In the genomic region with DNA sequence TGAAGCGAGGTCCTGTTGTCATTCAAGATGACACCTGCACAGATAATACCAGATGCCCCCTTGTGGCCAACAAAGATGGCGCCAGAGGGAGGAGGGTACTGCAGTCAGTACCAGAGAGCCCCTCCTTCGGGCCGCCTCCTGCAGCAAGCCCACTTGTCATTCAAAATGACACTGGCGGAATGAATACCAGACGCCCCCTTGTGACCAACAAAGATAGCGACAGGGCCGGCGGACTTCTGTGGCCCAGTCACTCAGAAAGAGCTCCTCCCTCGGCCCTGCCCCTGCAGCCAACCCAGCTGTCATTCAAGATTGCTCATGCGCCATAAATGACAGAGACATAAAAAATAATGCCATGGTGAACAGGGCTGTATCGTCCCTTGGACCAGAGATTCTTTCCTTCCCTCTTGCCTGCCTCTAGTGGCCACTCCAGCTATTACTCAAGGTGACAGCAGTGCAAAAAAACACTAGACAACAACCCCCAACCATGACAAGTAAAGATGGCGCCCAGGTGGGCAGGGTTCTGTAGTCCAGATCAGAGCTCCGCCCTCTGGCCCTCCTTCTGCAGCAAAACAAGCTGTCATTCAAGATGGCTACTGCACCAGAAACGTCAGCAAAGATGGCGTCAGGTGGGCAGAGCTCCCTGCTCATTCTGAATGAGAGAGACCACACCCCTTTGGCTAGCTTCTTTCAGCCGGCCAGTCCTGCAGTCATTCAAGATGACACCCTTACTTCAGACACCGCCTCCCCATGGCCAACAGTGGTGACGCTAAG, we compare ENCODE assay signal across 7 mouse cellular contexts. TPM values are rescaled to one million over a fixed set of nuclear protein-coding genes. Genes with fewer than 3 reads are reported as not detected.
DNase-seq lines count a peak whose midpoint lies in the region.

No protein-coding gene starts in this region.

- intact Hi-C loops in gastrocnemius, postnatal 14 days (cut with DNase I; ENCODE audit: low total_unique reads), result no loop called here

- DNase-seq in adrenal gland, postnatal 25 days, result peak; percentile 76
- peak; percentile 81 for DNase-seq in embryo, embryonic 10 days (ENCODE audit: low spot score)
- DNase-seq in gastrocnemius, postnatal 14 days, result peak; percentile 87
- DNase-seq in induced T-regulatory cell, adult 2 months (ENCODE audit: low read depth), result peak; percentile 3
- peak; percentile 62 to 94 for DNase-seq in left cerebral cortex, adult 8-10 months (ENCODE audit: low spot score in 2 of 2)
- DNase-seq in lung, postnatal 4 days, result peak; percentile 81 to 94
- DNase-seq in right cerebral cortex, postnatal 4 days, result peak; percentile 79

RNA-seq across cellular contexts. Expression of gene Peg3, which starts 2.7 kb away (rescaled TPM):
- total RNA-seq in adrenal gland, postnatal 25 days (2021), result 32.2 and 49.5 TPM in 2 replicates
- 10 to 100 TPM; 75.6 to 83.0 TPM for total RNA-seq in gastrocnemius, postnatal 14 days (2021)
- 100 to 1,000 TPM; 200 to 223 (median 214) TPM for total RNA-seq in left cerebral cortex, adult 8-10 months (2022)

RNA-seq across cellular contexts. Expression of gene Usp29, which starts 2.8 kb away (rescaled TPM):
- total RNA-seq in adrenal gland, postnatal 25 days (2021), result 1.2 and 1.7 TPM in 2 replicates
- total RNA-seq in gastrocnemius, postnatal 14 days (2021), result 1 to 10 TPM; 1.8 to 2.0 TPM
- total RNA-seq in left cerebral cortex, adult 8-10 months (2022), result 10 to 100 TPM; 45.1 to 54.2 (median 45.9) TPM

RNA-seq across cellular contexts. Expression of gene Zim1, which starts 31.3 kb away (rescaled TPM):
- 5.5 and 5.8 TPM in 2 replicates for total RNA-seq in adrenal gland, postnatal 25 days (2021)
- 10 to 100 TPM; 48.7 to 49.3 TPM for total RNA-seq in gastrocnemius, postnatal 14 days (2021)
- total RNA-seq in left cerebral cortex, adult 8-10 months (2022), result 1 to 10 TPM; 2.1 to 7.0 (median 5.5) TPM

Comparison
In these comparisons a context has a peak if more than half of its experiments do, and no peak if none do; other contexts are left out.
1. Peak in every context shown above with its lines: DNase-seq.
2. DNase-seq: peak in every context shown above with its lines; median percentile 88 in lung, postnatal 4 days; 87 in gastrocnemius, postnatal 14 days; 81 in embryo, embryonic 10 days; 79 in right cerebral cortex, postnatal 4 days; 78 in left cerebral cortex, adult 8-10 months; 76 in adrenal gland, postnatal 25 days; 3 in induced T-regulatory cell, adult 2 months.
3. RNA of gene Usp29, which starts 2.8 kb away (total RNA-seq): 45.1 to 54.2 TPM in left cerebral cortex, adult 8-10 months; 1.8 to 2.0 TPM in gastrocnemius, postnatal 14 days and 1.2 to 1.7 TPM in adrenal gland, postnatal 25 days; every median in the first group is over 10 times any median in the second.